Mouse (Mus musculus): ENCODE measurements around the gene Hexdc.

DNA sequence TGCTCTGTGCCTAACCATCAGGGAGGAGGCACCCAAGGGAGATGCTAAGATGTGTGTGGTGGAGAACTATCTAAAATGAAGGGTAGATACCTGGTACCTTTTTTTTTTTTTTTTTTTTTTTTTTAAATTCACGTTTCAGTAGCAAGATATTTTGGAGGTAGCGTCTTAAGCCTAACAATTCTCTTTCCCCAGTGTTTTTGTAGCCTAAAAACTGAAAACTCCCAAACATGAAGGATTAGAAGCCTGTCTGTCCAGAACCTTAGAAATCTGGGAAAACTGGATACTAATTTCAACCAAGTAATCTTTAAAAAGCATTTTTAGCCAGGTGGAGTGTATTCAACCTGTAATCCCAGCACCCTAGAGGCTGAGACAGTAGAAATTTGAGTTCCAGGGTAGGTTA, 56.8 kb downstream of the Hexdc start:
- no peak for TF ChIP-seq CTCF (conservative IDR thresholded peaks at IDR 0.05; ENCODE audit: low read length)
- TF ChIP-seq NANOG (IDR thresholded peaks at IDR 0.05; ENCODE audit: borderline replicate concordance, low read length): no peak
- TF ChIP-seq POU5F1 (IDR thresholded peaks at IDR 0.05; ENCODE audit: borderline replicate concordance, low read length): no peak
